Mouse (Mus musculus) CD8-positive naive resting alpha-beta T cell, adult 2 months (primary cell): Measurements from ENCODE around the gene Cct3.
"Not testable (repeated sequence)": the region's sequence is repeated elsewhere in the genome, so short reads cannot be mapped to it uniquely, and the experiment has no call there.

Experiments used
- DNase-seq, 2 experiments: peaks; one replicate each; pipeline ENCODE4 v3.0.0; 2022; ENCODE audit warnings: low read depth in 2 of 2, low spot score in 2 of 2

The Cct3 gene

DNA sequence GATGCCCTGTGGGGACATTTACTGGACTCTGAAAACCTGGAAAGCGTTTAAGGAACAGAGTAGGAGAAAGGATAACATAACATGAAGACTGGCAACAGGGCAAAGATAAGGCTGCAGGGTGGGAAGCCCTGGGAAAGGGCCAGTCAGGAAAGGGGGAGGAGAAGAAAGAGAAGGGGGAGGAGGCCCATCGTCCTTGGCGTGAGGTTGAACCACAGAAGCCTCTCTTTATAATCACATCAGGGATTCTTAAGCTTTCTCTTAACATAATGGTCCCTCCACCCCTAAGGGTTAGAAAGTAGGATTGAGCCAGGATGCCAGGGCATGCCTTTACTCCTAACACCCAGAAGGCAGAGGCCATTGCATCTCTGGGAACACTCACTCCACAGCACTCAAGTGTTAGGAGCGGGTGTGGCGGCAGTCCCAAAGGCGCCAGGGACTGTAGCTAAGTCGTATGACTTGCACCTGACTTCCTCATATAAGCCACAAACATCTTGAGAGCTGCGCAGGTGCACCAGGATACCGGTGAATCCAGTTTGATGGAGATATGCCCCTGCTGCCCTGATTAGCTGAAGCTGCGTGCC lies 8.7 kb upstream of the Cct3 start:
- DNase-seq: not testable (repeated sequence)

GRCm38 (mm10) chr3:88291970-88292369 lies 4.9 kb upstream of the Cct3 start:
- peak; percentile 22 to 39 for DNase-seq

DNA sequence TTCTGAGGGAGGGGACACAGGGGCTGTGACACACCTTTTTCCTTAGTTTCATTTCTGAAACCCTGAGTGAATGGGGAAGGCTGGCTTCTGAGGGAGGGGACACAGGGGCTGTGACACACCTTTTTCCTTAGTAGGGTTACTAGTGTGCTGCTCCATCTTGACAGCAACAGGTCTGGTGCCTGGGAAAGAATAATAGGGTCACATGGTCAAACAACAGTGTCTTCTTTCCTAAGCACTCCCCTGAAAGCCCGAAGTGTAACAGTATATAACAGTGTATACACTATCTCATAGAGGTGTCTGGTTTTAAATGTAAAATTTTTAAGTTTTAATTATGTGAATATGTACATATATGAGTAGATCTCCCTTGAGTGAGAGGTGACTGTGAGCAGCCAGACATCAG lies 1.6 kb upstream of the Cct3 start:
- not testable (repeated sequence) for DNase-seq

- no peak for DNase-seq
Observed at GRCm38 (mm10) chr3:88296110-88296560, 781 bp upstream of the Cct3 start.

- no peak for DNase-seq
Observed at GRCm38 (mm10) chr3:88297321-88297851, 470 bp downstream of the Cct3 start.

GRCm38 (mm10) chr3:88299172-88299571 lies 2.3 kb downstream of the Cct3 start:
- no peak for DNase-seq

GRCm38 (mm10) chr3:88324951-88325405 lies 28.1 kb downstream of the Cct3 start, which contains the start of gene Glmp:
Glmp (plus strand) TSS chr3:88325023.
- DNase-seq: peak; percentile 23 to 31

- no peak for DNase-seq
Observed at GRCm38 (mm10) chr3:88328956-88329355, 32.0 kb downstream of the Cct3 start.

DNA sequence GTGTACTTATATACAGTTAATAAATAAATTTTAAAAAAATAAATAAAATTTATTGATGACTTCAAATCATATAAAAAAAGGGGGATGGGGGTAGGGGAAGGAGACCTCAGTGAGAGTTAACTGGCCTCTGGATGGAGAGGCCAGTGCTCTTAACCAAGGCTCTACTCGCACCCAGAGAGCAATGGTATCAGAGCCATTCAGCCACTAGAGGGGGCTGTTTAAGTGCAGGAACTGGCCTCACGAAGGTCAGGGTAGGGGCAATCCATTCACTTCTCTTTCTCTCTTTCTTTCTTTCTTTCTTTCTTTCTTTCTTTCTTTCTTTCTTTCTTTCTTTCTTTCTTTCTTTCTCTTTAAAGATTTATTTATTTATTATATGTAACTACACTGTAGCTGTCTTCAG lies 34.4 kb downstream of the Cct3 start:
- peak; percentile 38 to 61 for DNase-seq

GRCm38 (mm10) chr3:88334029-88334658 lies 37.2 kb downstream of the Cct3 start:
- DNase-seq: no peak

DNA sequence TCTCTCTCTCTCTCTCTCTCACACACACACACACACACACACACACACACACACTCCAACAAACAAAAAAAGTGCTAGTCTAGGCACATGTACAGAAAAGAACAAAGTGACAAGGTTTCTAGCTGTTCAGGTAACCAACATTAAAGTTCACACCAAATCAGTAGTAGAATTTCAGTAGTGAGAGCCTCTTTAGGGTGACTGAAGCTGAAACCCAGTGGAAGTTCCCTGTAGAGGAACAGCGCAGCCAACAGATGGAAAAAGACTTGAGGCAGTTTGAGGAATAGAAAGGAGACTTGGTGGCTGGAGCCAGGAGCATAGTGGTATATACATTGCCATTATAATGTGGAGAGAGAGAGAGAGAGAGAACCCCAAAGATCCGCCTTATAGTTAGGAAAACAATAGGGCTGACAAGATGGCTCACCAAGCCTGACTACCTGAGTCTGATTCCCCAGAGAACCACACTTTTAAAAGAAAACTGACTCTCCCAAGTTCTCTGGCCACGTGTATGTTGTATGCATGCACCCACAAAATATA lies 38.1 kb downstream of the Cct3 start:
- no peak for DNase-seq

DNA sequence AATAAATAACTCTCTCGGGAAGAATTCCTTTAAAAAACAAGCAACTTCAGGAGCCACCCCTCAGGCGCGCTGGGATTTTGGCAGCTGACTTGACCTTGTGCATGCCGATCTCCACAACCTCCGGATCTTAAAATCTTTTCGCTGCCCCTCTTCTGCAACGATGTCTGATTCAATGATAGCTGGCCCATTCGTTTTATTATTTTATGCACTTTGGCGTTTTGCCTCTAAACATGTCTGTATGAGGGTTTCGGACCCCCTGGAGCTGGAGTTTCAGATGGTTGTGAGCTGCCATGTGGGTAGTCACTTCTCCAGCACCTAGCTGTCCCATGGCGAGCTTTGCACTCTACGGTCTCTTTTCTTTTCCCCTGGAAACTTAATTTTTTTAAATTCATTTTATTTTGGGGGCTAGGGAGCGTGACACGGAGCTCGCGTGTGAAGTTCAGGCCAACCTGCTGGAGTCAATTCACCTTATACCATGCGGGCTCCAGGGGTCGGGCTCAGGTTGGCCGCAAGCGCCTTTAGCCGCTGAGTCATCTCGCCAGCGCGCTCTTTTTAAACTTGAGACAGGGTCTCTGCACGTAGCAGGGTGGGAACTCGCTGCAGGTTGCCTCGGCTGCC lies 38.6 kb downstream of the Cct3 start:
- no peak for DNase-seq

- DNase-seq: peak; percentile 96 to 97
Observed at GRCm38 (mm10) chr3:88336058-88337013, 39.4 kb downstream of the Cct3 start, which contains the start of the genes Tmem79 and Smg5. Tmem79 (minus strand) TSS chr3:88336148. Smg5 (plus strand) TSS chr3:88336260.

GRCm38 (mm10) chr3:88337367-88338020 lies 40.6 kb downstream of the Cct3 start:
- DNase-seq: no peak

- no peak for DNase-seq
Observed at GRCm38 (mm10) chr3:88338316-88338715, 41.4 kb downstream of the Cct3 start.

DNA sequence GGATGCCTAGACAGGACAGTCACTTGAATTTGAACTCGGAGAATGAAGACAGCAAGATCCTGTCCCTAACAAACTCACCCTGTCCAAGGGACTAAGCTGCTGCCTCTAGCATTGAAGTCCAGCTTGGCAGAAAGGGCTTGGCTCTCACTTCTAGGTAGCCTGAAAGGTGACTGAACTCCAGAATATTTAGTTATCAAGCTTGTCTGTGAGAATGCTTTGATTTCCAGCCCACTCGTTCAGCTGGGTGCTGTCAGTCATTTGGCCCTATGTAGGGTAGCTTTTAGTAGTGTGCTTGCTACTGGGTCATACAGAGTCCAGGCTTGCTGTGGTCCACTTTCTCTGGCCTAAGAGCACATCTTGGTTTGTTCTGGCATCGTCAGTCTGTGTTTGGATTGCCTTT lies 42.1 kb downstream of the Cct3 start:
- no peak for DNase-seq

GRCm38 (mm10) chr3:88350732-88351131 lies 53.8 kb downstream of the Cct3 start:
- DNase-seq: no peak

GRCm38 (mm10) chr3:88352907-88353306 lies 56.0 kb downstream of the Cct3 start:
- no peak for DNase-seq

- DNase-seq: no peak
Observed at GRCm38 (mm10) chr3:88354396-88355165, 57.7 kb downstream of the Cct3 start.
